Mouse (Mus musculus): ENCODE measurements at regions not wholly inside any gene's neighbourhood (a gene's known extent, or its start where the extent isn't known, plus 50 kb on each side); places are given as distances from the start of the nearest gene placed in this dataset.

- no peak for DNase-seq (ENCODE audit: low spot score)
These were observed 285.7 kb downstream of the Actr3 start for GRCm38 (mm10) chr1:125149817-125150216.

GRCm38 (mm10) chr1:125123861-125124260 lies 311.7 kb downstream of the Actr3 start:
- DNase-seq (ENCODE audit: low spot score): no peak

GRCm38 (mm10) chr1:125100596-125100995 lies 334.9 kb downstream of the Actr3 start:
- no peak for DNase-seq (ENCODE audit: low spot score)

- no peak for DNase-seq (ENCODE audit: low spot score)
These were observed 350.6 kb downstream of the Actr3 start for GRCm38 (mm10) chr1:125084906-125085305.

GRCm38 (mm10) chr1:125039572-125040326 lies 395.8 kb downstream of the Actr3 start:
- no peak for DNase-seq (ENCODE audit: low spot score)

- DNase-seq (ENCODE audit: low spot score): no peak
These were observed 422.2 kb downstream of the Actr3 start for GRCm38 (mm10) chr1:125013301-125013700.

- DNase-seq (ENCODE audit: low spot score): no peak
These were observed 423.6 kb downstream of the Actr3 start for GRCm38 (mm10) chr1:125011893-125012292.

GRCm38 (mm10) chr1:124997577-124997976 lies 437.9 kb downstream of the Actr3 start:
- no peak for DNase-seq (ENCODE audit: low spot score)

- no peak for DNase-seq (ENCODE audit: low spot score)
These were observed 484.7 kb downstream of the Actr3 start for GRCm38 (mm10) chr1:124950849-124951248.

- DNase-seq (ENCODE audit: low spot score): no peak
These were observed 531.2 kb downstream of the Actr3 start for GRCm38 (mm10) chr1:124904373-124904772.

GRCm38 (mm10) chr1:124871148-124871547 lies 564.4 kb downstream of the Actr3 start:
- no peak for DNase-seq (ENCODE audit: low spot score)

GRCm38 (mm10) chr1:124866248-124866647 lies 569.3 kb downstream of the Actr3 start:
- no peak for DNase-seq (ENCODE audit: low spot score)

GRCm38 (mm10) chr1:124845681-124846080 lies 589.8 kb downstream of the Actr3 start:
- DNase-seq (ENCODE audit: low spot score): peak; percentile 12

GRCm38 (mm10) chr1:124825717-124826116 lies 609.8 kb downstream of the Actr3 start:
- no peak for DNase-seq (ENCODE audit: low spot score)

GRCm38 (mm10) chr1:124793026-124793425 lies 642.5 kb downstream of the Actr3 start:
- no peak for DNase-seq (ENCODE audit: low spot score)

GRCm38 (mm10) chr1:124790646-124791045 lies 644.9 kb downstream of the Actr3 start:
- no peak for DNase-seq (ENCODE audit: low spot score)

GRCm38 (mm10) chr1:124790130-124790529 lies 645.4 kb downstream of the Actr3 start:
- no peak for DNase-seq (ENCODE audit: low spot score)

- no peak for DNase-seq (ENCODE audit: low spot score)
These were observed 652.5 kb downstream of the Actr3 start for GRCm38 (mm10) chr1:124783066-124783465.

GRCm38 (mm10) chr1:124777685-124778084 lies 657.8 kb downstream of the Actr3 start:
- DNase-seq (ENCODE audit: low spot score): no peak

- no peak for DNase-seq (ENCODE audit: low spot score)
These were observed 678.8 kb downstream of the Actr3 start for GRCm38 (mm10) chr1:124756721-124757120.

- DNase-seq (ENCODE audit: low spot score): no peak
These were observed 694.4 kb upstream of the Dpp10 start for GRCm38 (mm10) chr1:124739777-124740176.

- no peak for DNase-seq (ENCODE audit: low spot score)
These were observed 685.0 kb upstream of the Dpp10 start for GRCm38 (mm10) chr1:124730364-124730763.

- no peak for DNase-seq (ENCODE audit: low spot score)
These were observed 672.7 kb upstream of the Dpp10 start for GRCm38 (mm10) chr1:124718065-124718464.

GRCm38 (mm10) chr1:124706246-124706645 lies 660.9 kb upstream of the Dpp10 start:
- no peak for DNase-seq (ENCODE audit: low spot score)

Measured in yolk sac, embryonic 10.5 days (tissue).